Mouse (Mus musculus) small intestine, adult 10 weeks (tissue): ENCODE data around the gene Cept1. TPM values are rescaled to one million over a fixed set of nuclear protein-coding genes. Genes with fewer than 3 reads are reported as not detected.

Experiments used
- polyA plus RNA-seq: library from polyadenylated mRNA; stranded (reverse); fragments of 350-450 nt; fragmentation: Illumina TruSeq; extraction: RNeasy Lipid Tissue Mini Kit (QIAGEN cat#74804); gene quantifications from one replicate; pipeline ENCODE4 v1.2.3, GENCODE M21; 2014; ENCODE audit warnings: low replicate concordance

Gene Cept1
- 319 TPM for polyA plus RNA-seq

GRCm38 (mm10) chr3:106547171-106547923 lies at the start of gene Cept1, which contains the start of gene Dram2:
Gene Cept1 (minus strand): TSS chr3:106547802.
Gene Dram2 (plus strand): TSS chr3:106547798.

DNA sequence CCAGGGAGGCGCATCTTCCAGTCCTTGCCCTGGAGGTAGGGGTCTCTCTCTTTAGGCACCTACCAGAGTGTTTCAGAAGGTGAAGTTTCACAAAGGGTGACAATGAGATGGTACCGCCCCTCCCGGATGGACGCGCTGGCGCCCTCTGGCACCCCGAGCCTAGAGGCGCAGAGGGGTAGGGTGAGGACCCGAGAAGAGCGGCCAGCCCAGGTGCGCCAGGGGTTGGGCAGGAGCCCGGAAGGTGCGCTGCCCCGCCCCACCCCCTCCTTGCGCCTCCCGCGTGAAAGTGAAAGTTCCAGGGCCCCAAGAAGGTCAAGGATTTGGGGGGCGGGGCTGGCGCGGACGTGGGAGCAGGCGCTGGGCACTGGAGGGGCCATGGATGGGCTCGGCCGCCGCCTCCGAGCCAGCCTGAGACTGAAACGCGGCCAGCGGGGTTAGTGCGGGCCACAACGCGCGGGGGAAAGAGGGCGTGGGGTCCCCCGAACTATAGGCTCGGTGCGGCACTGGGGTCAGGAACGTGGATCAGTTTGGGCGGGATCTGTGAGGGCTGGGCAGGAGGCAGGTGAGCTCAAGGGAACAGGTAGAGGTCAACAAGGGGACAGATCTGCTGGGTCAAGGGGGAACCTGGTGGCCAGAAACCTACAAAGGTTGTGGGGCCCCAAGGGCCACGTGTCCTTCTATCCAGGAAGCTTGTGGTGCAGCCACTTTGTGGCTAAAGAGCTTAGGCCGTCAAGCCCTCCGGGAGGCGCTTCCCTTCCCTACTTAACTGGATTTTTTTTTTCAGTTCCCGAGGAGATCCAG lies 65.1 kb downstream of the Cept1 start, which contains the start of gene Dennd2d:
TSS of gene Dennd2d (plus strand) at position 125 of the 801 bp plus-strand sequence.

Other genes with a start within 250 kb of the Cept1 start
- 0.33 TPM for gene Chil6, start 141.6 kb downstream of the Cept1 start, polyA plus RNA-seq
- gene Dennd2d, start 65.4 kb downstream of the Cept1 start, polyA plus RNA-seq, result 118 TPM
- gene Dram2, start within 50 bp of the Cept1 start, polyA plus RNA-seq, result 584 TPM
- 132 TPM for gene Lrif1, start 137.2 kb upstream of the Cept1 start, polyA plus RNA-seq
- 65.2 TPM for gene Cd53, start 242.3 kb upstream of the Cept1 start, polyA plus RNA-seq